Mouse (Mus musculus): ENCODE measurements around the gene Fchsd2.

DNA sequence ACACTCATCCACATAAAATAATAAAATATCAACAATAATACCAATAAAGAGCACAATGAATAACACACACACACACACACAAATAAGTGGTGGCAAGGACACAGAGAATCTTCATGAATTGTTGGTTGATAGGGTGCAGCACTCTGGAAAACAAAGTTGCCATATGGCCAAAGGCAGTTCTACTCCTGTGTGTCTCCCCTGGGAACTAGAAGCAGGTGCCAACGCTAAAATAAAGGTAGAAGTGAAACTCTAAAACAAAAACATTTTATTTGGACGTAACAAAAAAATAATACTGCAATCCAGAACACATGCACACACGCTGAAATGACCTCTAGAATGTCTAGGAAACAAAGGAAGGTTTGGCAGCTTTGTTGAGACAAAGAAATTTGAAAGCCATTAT lies 140.1 kb downstream of the Fchsd2 start:
- TF ChIP-seq CTCF (IDR thresholded peaks at IDR 0.05; ENCODE audit: borderline replicate concordance, extremely low read depth, insufficient read depth, insufficient read length) (no peak), POLR2A (IDR thresholded peaks at IDR 0.05; ENCODE audit: borderline replicate concordance, extremely low read depth, insufficient read depth, insufficient read length, poor library complexity, severe bottlenecking) (no peak)

Measured in brain, embryonic 14.5 days (tissue).